Mouse (Mus musculus) C2C12 (cell line): ENCODE results near the gene Gtdc1. TPM values are rescaled to one million over a fixed set of nuclear protein-coding genes. Genes with fewer than 3 reads are reported as not detected.
"Not testable (repeated sequence)": the region's sequence is repeated elsewhere in the genome, so short reads cannot be mapped to it uniquely, and the experiment has no call there.

ENCODE experiments used
- H3K27me3 ChIP-seq: one replicate; pipeline ENCODE4 v1.6.1; 2011; ENCODE audit not compliant: control insufficient read depth, insufficient read depth, insufficient read length
- H3K36me3 ChIP-seq: one replicate; pipeline ENCODE4 v1.6.1; 2011; ENCODE audit not compliant: control insufficient read depth, insufficient read depth
- H3K4me3 ChIP-seq: one replicate; pipeline ENCODE4 v1.5.1; 2011; ENCODE audit warnings: mild to moderate bottlenecking, control low read depth; ENCODE audit not compliant: poor library complexity, insufficient read depth, severe bottlenecking
- H3K79me2 ChIP-seq: one replicate; pipeline ENCODE4 v1.6.1; 2011; ENCODE audit not compliant: control insufficient read depth, insufficient read depth
- H3K79me3 ChIP-seq: one replicate; pipeline ENCODE4 v1.6.1; 2011; ENCODE audit warnings: low read depth, control low read depth
- H3ac ChIP-seq: one replicate; pipeline ENCODE3; 2011; ENCODE audit warnings: low read depth; ENCODE audit not compliant: control insufficient read depth, insufficient read length
- CEBPB ChIP-seq: IDR thresholded peaks from one replicate; pipeline ENCODE4 v1.6.1; 2011; ENCODE audit warnings: low read depth, mild to moderate bottlenecking, control low read depth, moderate library complexity
- CTCF ChIP-seq: IDR thresholded peaks from one replicate; pipeline ENCODE4 v1.5.1; 2011; ENCODE audit not compliant: control insufficient read depth, insufficient read depth, insufficient read length
- FOSL1 ChIP-seq: IDR thresholded peaks from one replicate; pipeline ENCODE4 v1.8.0; 2011; ENCODE audit warnings: mild to moderate bottlenecking, low read length; ENCODE audit not compliant: poor library complexity, insufficient read depth, severe bottlenecking
- MAX ChIP-seq: IDR thresholded peaks from one replicate; pipeline ENCODE4 v1.6.1; 2011; ENCODE audit warnings: mild to moderate bottlenecking, control low read depth
- MYOD1 ChIP-seq: IDR thresholded peaks from one replicate; pipeline ENCODE4 v1.6.1; 2011; ENCODE audit warnings: low read depth; ENCODE audit not compliant: control insufficient read depth, insufficient read length
- MYOG ChIP-seq: IDR thresholded peaks from one replicate; pipeline ENCODE4 v1.6.1; 2011; ENCODE audit not compliant: control insufficient read depth, insufficient read length; ENCODE audit errors: extremely low read depth
- USF1 ChIP-seq: IDR thresholded peaks from one replicate; pipeline ENCODE4 v1.6.1; 2011; ENCODE audit warnings: low read depth, mild to moderate bottlenecking, control low read depth, moderate library complexity
- polyA plus RNA-seq: library from polyadenylated mRNA; unstranded; fragments of >200 nt; fragmentation: generic; extraction: Trizol; gene quantifications from one replicate; pipeline ENCODE4 v1.2.1, GENCODE M21; 2012; ENCODE audit warnings: missing spikeins

The Gtdc1 gene
- polyA plus RNA-seq, 1 experiment = 3.6 TPM

DNA sequence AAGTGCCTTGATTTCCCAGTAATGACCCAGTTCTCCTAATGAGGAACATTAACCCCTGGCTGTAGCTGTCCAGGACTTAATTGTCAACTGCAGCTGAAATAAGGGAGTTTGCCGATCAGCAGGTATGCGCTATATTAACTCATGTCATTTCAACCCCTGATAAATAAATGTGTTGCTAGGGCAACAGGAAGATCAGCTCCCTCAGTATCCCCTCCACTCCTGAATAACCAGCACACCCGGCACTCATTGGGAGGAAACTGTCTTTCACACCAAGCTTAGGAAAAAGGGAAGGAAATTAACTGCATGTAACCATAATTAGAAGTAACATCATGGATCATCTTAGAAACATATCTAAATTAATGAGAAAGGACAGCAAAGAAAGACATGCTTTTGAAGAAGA is 302.3 kb downstream of the Gtdc1 start:
- no peaks in the 10 kb centered on the region for H3K27me3 ChIP-seq
- TF ChIP-seq CEBPB (no peak), FOSL1 (no peak), USF1 (no peak), MAX (no peak)
- H3K79me3 ChIP-seq = no peaks in the 10 kb centered on the region
- H3K36me3 ChIP-seq = no peaks in the 10 kb centered on the region
- H3K79me2 ChIP-seq = no peaks in the 10 kb centered on the region
- H3ac ChIP-seq = no peak overlapping the region
- no peak overlapping the region for H3K4me3 ChIP-seq

GRCm38 (mm10) chr2:44622471-44622870 is 305.0 kb downstream of the Gtdc1 start:
- no peaks in the 10 kb centered on the region for H3K79me2 ChIP-seq

DNA sequence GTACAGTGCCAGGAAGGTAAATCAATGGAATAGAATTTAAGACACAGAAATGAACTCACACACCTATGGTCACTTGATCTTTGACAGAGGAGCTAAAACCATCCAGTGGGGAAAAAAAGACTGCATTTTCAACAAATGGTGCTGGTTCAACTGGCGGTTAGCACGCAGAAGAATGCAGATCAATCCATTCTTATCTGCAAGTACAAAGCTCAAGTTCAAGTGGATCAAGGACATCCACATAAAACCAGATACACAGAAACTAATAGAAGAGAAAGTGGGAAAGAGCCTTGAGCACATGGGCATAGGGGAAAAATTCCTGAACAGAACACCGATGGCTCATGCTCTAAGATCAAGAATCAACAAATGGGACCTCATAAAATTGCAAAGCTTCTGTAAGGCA is 327.8 kb downstream of the Gtdc1 start:
- not testable (repeated sequence) for H3K79me3 ChIP-seq, H3K4me3 ChIP-seq, H3K36me3 ChIP-seq, H3K27me3 ChIP-seq, H3K79me2 ChIP-seq, H3ac ChIP-seq

More at GRCm38 (mm10) chr2:44622471-44622870, 305.0 kb downstream of the Gtdc1 start:
- no peak for TF ChIP-seq MYOD1
- TF ChIP-seq CTCF = no peak
- TF ChIP-seq MYOG = no peak
- no peak for TF ChIP-seq MAX
- no peak for TF ChIP-seq USF1
- TF ChIP-seq FOSL1 = no peak
- no peak for TF ChIP-seq CEBPB
- Histone ChIP-seq H3K36me3 (no peaks in the 10 kb centered on the region), H3K4me3 (no peak overlapping the region), H3K27me3 (no peaks in the 10 kb centered on the region), H3ac (no peak overlapping the region), H3K79me3 (no peaks in the 10 kb centered on the region)

- no peaks in the 10 kb centered on the region for H3K79me3 ChIP-seq
- H3K27me3 ChIP-seq = no peaks in the 10 kb centered on the region
- H3ac ChIP-seq = no peak overlapping the region
- no peaks in the 10 kb centered on the region for H3K79me2 ChIP-seq
- no peaks in the 10 kb centered on the region for H3K36me3 ChIP-seq
- TF ChIP-seq MYOG = no peak
- TF ChIP-seq MYOD1 = no peak
- no peak for TF ChIP-seq USF1
- no peak for TF ChIP-seq CTCF
- TF ChIP-seq FOSL1 = no peak
- no peak for TF ChIP-seq MAX
- TF ChIP-seq CEBPB = no peak
- no peak overlapping the region for H3K4me3 ChIP-seq
Measured at GRCm38 (mm10) chr2:44594276-44594675, 333.2 kb downstream of the Gtdc1 start.

- Histone ChIP-seq H3K79me2 (no peaks in the 10 kb centered on the region), H3K4me3 (no peak overlapping the region), H3ac (no peak overlapping the region), H3K79me3 (no peaks in the 10 kb centered on the region), H3K36me3 (no peaks in the 10 kb centered on the region), H3K27me3 (no peaks in the 10 kb centered on the region)
- TF ChIP-seq CTCF (no peak), MYOD1 (no peak), MAX (no peak), MYOG (no peak), FOSL1 (no peak), USF1 (no peak), CEBPB (no peak)
Measured at GRCm38 (mm10) chr2:44590881-44591280, 336.6 kb downstream of the Gtdc1 start.

GRCm38 (mm10) chr2:44584061-44584460 is 343.4 kb downstream of the Gtdc1 start:
- H3K79me2 ChIP-seq = no peaks in the 10 kb centered on the region
- H3ac ChIP-seq = no peak overlapping the region
- no peaks in the 10 kb centered on the region for H3K27me3 ChIP-seq
- TF ChIP-seq CTCF = no peak
- no peak for TF ChIP-seq MAX
- TF ChIP-seq MYOD1 = no peak
- no peak for TF ChIP-seq FOSL1
- TF ChIP-seq MYOG = no peak
- TF ChIP-seq USF1 = no peak
- no peak for TF ChIP-seq CEBPB
- H3K79me3 ChIP-seq = no peaks in the 10 kb centered on the region
- no peaks in the 10 kb centered on the region for H3K36me3 ChIP-seq
- H3K4me3 ChIP-seq = no peak overlapping the region
